Mouse (Mus musculus): ENCODE data around the gene Clec2h.
"Not testable (repeated sequence)": the region's sequence is repeated elsewhere in the genome, so short reads cannot be mapped to it uniquely, and the experiment has no call there.

Clec2h gene

GRCm38 (mm10) chr6:128662206-128662605, at the start of gene Clec2h:
TSS of gene Clec2h (plus strand) at chr6:128662385.
- DNase-seq = no peak

GRCm38 (mm10) chr6:128622733-128623132, 39.5 kb upstream of the Clec2h start:
- no peak for DNase-seq

GRCm38 (mm10) chr6:128623433-128623832, 38.8 kb upstream of the Clec2h start, which contains the start of gene Klrb1a:
TSS of gene Klrb1a (minus strand) at chr6:128623533.
- DNase-seq = not testable (repeated sequence)

GRCm38 (mm10) chr6:128624425-128624824, 37.8 kb upstream of the Clec2h start:
- no peak for DNase-seq

DNA sequence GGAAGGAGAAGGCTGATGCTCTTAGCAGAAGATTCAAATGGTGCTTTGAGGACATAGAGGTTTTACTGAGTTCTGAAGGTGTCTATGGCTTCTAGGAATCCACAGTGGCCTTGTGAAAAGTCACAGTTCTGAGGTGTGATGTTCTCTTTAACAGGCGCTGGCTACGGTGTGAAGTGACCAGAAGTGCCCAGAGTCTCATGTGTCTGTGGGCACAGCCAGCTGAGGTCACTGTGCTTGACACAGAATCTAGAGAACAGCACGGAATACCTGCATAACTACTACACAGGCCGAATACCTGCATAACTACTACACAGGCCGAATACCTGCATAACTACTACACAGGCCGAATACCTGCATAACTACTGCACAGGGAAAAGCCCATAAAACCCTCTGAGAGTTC, 36.9 kb upstream of the Clec2h start:
- not testable (repeated sequence) for DNase-seq

GRCm38 (mm10) chr6:128629771-128630739, 32.1 kb upstream of the Clec2h start:
- DNase-seq = peak in 1 of 2 experiments; percentile 28

GRCm38 (mm10) chr6:128630912-128631905, 31.0 kb upstream of the Clec2h start:
- DNase-seq = not testable (repeated sequence)

GRCm38 (mm10) chr6:128640673-128641072, 21.5 kb upstream of the Clec2h start:
- no peak for DNase-seq

DNA sequence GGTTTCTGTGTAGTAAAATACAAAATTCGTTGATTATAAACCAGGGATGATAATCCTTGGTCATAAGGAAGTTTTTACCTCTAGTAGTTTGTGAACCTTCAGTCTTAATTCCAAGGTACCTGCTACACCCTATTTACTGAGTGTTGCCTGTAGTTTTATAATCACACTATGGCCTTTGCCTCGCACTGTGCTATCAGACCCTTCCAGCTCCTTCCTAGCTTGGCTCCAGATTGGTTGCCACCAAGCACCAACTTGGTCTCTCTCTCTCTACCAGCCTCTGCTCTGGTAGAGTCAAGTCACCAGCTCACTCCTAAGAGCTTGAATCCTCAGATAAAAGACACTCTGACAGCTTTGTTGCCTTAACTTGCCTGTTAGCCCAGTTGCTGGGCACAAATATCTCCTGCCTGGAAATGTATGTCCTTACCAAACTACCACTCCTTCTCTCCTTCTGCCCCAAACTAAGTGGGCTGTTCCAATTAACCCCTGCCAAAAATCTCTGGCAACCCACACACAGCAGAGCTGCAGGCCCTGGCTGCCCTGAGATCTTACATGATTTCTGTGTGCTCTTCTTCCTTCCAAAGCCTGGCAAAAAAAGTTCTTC, 21.0 kb upstream of the Clec2h start:
- DNase-seq = no peak

DNA sequence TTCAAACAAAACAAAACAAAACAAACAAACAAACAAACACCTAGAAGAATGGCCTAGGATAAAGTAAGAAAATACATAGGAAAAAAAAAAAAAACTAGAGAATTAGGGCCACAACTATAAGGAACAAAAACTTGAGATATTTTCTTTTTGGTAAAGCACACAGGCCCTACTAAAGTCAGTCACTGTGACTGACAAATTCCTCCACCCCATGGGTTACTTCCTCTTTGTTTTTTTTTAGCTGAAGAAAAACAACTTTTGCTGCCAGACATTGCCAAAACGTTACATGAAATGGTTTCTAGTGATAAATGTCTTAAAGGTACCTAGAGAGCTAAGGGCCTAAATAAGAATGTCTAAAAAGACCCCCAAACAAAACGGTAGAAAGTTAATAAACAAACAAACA, 18.2 kb upstream of the Clec2h start:
- DNase-seq = no peak

GRCm38 (mm10) chr6:128644694-128645093, 17.5 kb upstream of the Clec2h start:
- DNase-seq = not testable (repeated sequence)

- DNase-seq = not testable (repeated sequence)
Measured at GRCm38 (mm10) chr6:128645708-128646107, 16.5 kb upstream of the Clec2h start.

DNA sequence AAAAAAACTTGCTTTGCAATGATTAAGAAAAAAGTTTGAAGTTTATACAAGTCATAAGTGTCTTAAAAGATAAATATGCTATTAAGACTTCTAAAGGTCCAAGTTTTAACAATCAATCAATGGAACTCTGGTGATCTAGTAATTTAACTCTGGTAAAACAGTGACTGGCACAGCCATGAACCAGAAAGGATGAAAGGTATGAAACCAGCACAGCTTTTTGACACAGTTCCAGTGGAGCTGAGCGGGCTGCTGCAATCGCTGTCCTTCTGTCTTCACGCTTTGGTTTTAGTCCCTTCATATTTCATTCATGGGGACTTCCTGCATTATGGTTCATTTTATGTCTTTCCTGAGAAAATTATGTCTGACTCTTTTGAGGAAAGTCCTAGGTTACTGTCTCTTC, 12.5 kb upstream of the Clec2h start:
- DNase-seq = no peak

DNA sequence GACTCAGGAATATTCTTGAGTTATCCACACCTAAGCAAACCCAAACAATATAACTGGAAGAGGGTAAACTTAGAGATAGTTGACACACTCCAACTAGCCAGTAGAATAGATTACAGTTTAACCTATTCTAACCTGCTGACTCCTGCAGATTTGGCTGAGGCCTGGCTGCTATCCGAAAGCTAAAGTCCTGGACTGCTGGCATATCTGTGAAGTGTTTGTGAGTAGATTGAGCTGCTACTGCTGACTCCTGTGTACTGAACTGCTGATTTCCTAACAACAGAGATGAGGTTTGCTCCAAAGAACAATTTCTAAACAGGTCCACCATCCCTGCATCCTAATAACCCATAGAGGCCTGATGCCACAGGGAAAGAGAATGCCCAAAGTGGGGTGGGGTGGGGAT, 12.0 kb upstream of the Clec2h start:
- no peak for DNase-seq

DNA sequence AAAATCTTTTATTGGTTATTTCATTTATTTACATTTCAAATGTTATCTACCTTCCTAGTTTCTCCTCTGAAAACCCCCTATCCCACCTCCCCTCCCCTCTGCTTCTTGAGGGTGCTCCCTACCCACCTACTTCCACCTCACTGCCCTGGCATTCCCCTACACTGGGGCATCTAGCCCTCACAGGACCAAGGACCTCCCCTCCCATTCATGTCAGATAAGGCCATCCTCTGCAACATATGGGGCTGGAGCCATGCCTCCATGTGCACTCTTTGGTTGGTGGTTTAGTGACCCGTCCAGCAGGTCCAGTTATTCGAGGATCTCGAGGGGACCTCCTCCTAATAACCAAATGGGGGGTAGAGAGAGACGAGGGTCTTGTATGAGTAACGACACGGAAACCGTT, 11.4 kb upstream of the Clec2h start:
- not testable (repeated sequence) for DNase-seq

- DNase-seq = no peak
Measured at GRCm38 (mm10) chr6:128652938-128653337, 9.2 kb upstream of the Clec2h start.

DNA sequence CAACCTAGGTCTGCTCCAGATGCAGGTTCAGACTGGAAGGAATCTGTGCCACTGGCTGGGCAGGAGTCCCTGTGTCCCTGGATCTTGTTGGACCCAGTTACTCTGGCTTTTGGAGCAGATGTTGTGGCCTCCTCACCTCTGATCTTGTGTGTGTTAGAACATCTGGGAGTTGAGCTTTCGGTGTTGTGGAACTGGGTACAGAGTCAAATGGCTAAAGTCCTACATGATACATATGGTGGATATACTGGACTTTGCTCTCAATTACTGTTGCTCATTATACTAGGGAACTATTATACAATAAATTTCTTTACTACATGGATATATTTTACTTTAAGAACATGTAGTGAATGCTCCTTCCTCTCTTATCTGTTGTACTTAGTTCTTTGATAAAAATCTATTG, 936 bp upstream of the Clec2h start:
- DNase-seq = no peak

DNA sequence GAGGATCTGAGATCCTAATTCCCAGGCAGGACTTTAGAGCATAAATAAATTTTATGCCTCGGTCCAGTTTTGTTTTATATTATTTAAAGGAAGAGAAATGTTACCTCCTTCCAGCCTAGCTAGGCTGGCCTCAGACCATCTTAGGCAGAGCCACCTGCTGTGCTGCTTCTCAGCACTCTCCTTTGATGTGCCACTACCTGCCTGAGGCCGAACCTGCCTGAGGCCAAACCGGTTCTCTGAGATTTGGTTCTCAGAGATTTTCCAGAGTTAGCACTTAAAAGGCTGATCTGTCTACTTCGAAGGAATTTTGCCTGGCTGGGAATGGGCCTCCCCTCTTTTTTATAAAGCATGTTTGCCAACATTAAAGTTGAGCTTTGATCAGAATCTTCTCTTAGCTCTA, 7.8 kb downstream of the Clec2h start:
- DNase-seq = no peak

DNA sequence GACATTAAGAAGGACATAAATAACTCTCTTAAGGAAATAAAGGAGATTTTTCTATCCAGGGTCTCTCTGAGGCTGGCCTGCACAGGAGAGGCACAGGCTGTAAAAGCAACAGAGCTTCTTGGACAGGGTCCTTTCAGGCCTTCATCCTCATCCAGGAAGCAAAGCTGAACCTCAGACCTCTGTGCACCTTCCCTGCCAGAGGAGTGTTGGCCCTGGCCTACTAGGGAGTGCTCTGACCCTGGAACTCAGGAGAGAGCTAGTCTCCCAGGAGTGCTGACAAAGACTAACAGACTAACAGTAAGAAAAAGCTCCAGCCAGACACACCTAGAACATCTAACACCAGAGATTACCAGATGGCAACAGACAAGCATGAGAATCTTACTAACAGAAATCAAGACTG, 17.4 kb downstream of the Clec2h start:
- DNase-seq = no peak

DNA sequence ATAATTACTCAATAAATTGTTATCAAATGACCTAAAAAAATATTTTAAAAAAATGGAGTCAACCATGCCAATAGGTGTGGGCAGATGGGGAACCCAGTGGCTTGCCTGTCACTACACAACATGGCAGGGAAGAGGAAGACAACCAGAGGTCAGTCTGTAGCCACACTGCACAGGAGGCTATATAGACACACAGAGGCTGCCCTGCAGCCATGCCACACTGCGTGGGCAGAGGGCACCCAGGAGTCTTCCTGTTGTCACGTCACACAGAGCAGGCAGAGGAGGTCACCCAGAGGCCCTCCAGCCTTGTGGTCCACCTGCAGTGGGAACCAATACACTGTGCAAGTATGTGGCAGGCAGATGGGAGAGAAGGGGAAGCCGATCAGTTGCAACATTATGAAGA, 39.5 kb downstream of the Clec2h start:
- no peak for DNase-seq

GRCm38 (mm10) chr6:128722959-128723358, 60.8 kb downstream of the Clec2h start, which contains the start of gene Klrb1:
TSS of gene Klrb1 (minus strand) at chr6:128723059.
- no peak for DNase-seq
